Mouse (Mus musculus) CD4-positive, CD25-positive, alpha-beta regulatory T cell, adult 2 months (primary cell): ENCODE data around the gene 1700074P13Rik.
"Not testable (repeated sequence)": the region's sequence is repeated elsewhere in the genome, so short reads cannot be mapped to it uniquely, and the experiment has no call there.

Experiments
- DNase-seq: peaks from one replicate; pipeline ENCODE4 v3.0.0-alpha.2; 2012; ENCODE audit warnings: low read depth, low spot score

Gene 1700074P13Rik

GRCm38 (mm10) chr6:40940457-40940856 lies at the start of gene 1700074P13Rik:
1700074P13Rik (minus strand) TSS chr6:40940557.
- no peak for DNase-seq

DNA sequence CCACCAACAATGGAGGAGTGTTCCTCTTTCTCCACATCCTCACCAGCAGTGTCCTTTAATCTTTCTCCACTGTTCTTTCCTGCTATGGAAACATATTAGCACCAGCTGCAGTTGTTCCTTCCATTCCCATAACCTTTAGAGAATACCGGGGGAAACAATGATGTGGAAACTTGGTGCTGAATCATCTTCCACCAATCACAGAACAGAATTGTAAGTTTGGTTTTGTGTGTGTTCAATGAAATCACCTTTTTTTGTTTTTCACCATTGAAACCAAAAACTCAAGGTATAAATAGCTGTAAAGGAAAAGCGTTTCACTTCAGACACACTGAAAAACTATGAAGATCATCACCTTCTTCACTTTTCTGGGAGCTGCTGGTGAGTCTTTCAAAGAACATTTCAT lies 24.1 kb upstream of the 1700074P13Rik start, which contains the start of gene 1810009J06Rik:
Gene 1810009J06Rik (plus strand): TSS at position 301 of the 400 bp plus-strand sequence.
- DNase-seq: not testable (repeated sequence)

DNA sequence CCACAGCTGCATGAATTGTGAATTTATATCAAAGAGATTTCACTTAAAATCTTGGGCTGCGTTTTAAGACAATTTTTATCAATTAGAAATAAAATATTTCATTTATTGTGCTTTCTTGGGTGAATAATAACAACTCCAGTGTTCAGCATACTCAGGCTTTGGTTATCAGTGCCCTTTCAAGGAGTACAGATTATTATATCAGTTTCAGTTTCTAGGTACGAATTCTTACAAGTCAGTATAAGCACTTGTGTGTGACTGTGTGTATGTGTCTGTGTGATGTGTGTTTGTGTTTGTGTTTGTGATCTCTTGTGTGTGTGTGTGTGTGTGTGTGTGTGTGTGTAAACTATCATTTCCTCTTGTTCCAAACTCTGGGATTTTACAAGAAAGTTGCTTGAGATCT lies 13.4 kb upstream of the 1700074P13Rik start:
- DNase-seq: no peak

DNA sequence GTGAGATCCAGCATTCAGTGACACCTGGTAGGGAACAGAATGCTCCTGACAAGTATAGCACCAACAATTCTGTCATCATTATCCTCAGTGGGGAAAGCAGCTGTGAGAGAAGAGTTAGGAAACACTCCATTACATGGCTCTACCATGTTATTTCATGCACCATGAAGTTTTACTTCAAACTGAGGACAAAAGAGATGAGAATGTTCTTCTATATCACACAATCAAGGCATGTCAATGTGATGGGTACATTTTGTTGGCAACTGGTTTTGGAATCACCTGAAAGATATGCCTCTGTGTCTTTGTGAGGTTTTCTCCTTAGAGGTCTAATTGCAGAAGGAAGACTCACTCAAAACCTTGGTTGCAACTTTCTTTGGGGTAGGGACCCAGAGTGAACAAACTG lies 11.4 kb upstream of the 1700074P13Rik start, which contains the start of gene Gm4744:
Gene Gm4744 (minus strand): TSS at position 101 of the 400 bp plus-strand sequence.
- no peak for DNase-seq

- DNase-seq: no peak
Observed at GRCm38 (mm10) chr6:40919954-40920353, 20.4 kb downstream of the 1700074P13Rik start.

GRCm38 (mm10) chr6:40900287-40900686 lies 40.1 kb downstream of the 1700074P13Rik start, which contains the start of gene Prss58:
Prss58 (minus strand) TSS chr6:40900387.
- no peak for DNase-seq

- no peak for DNase-seq
Observed at GRCm38 (mm10) chr6:40894716-40895115, 45.6 kb downstream of the 1700074P13Rik start.

DNA sequence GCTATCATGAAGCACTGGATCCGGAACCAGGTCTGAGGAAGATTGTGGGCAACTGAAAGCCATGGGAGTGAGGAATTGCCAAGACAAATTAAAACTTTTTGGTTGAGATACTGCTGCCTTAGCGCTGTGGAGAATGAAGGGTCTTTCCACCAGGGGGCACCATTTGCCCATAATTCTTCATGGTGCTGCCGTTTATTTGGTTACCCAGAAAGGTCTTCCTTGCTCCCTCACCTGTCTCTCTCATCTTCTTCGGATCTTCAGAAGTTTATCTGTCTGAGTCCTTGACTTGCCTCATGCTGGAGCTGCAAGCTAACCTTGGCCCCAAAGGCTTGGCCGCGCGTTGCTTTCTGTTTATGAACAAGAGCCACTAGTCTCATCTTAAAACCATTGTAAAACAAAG lies 46.8 kb downstream of the 1700074P13Rik start:
- peak; percentile 78 for DNase-seq

- peak; percentile 13 for DNase-seq
Observed at GRCm38 (mm10) chr6:40891754-40892153, 48.6 kb downstream of the 1700074P13Rik start.

GRCm38 (mm10) chr6:40890973-40891372 lies 49.4 kb downstream of the 1700074P13Rik start:
- peak; percentile 61 for DNase-seq

DNA sequence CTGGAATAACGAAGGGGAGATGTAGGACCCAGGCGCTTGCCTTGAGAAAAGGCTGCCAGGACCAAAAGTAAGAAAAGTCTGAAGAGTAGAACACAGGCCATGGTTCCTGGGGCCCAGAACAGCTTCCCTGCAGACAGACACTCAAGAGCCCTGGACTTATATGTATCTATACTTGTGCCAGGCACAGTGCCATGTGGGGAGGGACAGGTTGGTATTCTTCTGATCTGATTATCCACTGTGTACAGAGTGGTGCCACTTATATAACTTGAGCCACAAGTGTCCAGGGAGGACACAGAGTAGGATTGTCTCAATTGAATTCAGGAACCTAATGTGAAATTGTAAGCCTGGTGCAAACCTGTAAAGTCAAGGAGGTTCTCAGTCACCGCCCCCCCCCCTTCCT lies 53.0 kb downstream of the 1700074P13Rik start, which contains the start of gene Moxd2:
Gene Moxd2 (minus strand): TSS at position 101 of the 400 bp plus-strand sequence.
- DNase-seq: no peak
